Mouse (Mus musculus): ENCODE measurements at regions not wholly inside any gene's neighbourhood (a gene's known extent, or its start where the extent isn't known, plus 50 kb on each side); places are given as distances from the start of the nearest gene placed in this dataset.
A peak's percentile ranks its signal among the peaks of the same experiment; 100 is the strongest.

DNA sequence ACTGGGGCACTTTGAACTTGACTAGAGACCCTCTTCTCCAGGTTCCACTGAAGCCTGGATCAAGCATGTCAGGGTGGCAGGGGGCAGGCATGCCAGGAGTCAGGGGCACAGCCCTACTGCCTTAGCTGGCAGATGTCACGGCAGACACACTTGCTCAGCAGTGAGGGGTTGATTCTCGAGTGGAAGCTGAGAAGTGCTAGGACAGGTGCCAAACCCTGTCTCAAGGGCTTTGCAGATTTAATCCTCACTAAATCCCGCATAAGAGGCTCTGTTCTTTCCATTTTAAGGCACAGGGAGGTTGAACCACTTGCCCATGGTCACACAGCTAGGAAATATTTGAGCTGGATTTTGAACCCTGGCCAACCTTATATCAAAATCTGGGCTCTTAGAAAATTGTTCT, 223.5 kb upstream of the Mvb12b start:
- no peak for DNase-seq

DNA sequence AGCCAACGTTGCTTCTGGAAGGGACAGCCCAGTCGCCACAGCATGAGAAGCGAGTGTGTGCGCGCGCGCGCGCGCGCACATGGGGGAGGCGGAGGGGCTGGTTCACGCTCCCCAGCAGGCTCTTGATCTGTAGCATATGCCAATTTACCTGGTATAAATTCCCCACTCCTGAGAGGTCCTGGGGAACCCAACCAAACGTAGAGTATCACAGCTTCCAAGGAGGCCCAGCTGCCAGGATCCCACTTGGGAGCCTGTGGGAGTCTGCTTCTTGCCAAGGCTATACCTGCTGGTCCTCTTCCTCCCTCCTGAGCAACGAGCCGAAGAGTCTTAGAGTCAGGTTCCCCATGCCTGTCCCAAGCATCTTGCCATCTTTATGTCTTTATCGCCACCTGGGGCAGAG, 222.8 kb upstream of the Mvb12b start:
- DNase-seq = no peak

DNA sequence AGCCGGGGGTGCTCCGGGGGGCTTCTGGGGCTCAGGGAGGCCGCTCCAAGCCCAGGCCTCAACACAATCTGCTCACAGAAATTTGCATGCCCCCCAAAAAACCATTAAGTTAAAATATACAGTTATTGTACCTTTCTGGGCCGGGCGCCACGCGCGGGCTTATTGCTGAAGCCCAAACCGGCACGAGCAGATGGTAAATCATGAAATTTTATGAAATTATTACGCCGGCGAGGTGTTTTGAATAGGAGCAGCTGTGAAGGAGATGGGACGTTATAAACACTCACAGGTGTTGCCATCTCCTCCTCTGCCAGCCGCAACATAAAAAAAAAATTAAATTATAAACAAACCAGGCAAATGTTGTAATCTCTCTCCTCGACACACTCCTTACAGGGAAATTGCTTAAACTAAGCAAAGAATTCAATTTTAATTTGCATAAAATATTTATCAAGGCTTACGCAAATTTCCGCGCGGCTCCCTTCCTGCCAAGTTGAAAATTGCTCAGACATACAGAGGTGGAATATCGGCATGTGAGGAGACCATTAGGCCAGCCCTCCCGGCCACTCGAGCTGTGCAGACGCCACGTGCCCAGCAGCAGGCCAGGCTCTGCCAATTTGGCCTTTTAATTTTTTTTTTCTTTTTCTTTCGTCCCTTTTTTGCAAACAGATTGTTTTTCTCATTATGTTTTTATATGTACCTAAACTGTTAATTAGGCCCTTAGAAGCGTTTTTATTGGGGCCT, 220.0 kb upstream of the Mvb12b start:
- DNase-seq = peak in 1 of 2 experiments; percentile 32

DNA sequence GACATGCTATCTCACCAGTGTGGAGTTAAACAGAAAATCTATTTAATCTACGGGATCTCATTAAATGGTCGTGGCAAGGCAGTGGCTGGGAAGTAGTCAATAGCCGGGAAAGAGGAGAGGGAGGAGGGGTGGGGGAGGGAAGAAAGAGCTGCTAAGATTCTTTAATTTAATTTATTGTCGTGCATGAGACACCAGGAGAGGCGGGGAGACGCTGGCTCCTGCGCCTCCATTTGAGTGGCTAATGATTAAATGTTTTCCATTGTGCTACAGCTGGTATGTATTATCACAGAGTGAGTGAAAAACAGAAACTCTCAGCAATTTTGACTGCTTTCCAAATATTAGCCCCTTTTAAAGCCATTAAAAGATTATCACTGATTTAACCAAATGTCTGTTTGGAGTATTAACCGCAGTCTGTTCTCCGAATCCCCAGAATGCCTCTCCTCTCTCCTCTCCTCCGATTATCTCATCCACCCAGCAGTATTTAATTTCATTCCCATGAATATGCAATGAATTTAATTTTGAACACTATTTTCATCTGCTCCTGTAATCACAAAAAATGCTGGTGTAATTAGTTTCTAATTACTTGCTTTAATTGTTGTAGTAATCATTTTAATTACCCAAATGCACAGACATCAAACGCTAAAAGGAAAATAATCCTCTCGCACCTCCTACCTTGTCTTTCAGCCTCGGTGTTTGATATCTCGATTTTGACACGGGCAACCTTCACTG, 219.3 kb upstream of the Mvb12b start:
- no peak for DNase-seq

DNA sequence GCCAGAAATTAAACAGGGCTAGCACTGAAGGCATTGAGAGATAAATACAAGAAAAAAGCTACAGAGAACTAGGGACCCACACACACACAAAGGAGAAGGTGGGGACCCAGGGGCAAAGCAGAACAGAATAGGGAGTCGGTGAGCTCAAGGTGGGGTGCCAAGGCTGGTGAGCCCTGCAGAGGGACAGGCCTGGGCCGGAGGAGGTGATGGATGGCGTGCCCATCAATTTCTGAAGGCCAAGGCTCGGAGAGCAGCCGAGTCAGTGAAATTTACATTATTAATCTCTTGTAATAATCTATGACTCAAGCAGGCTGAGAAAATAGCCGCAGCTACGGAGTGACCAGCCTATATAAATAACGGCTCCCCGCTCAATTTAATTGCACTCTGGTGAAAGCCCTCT, 218.5 kb upstream of the Mvb12b start:
- no peak for DNase-seq

DNA sequence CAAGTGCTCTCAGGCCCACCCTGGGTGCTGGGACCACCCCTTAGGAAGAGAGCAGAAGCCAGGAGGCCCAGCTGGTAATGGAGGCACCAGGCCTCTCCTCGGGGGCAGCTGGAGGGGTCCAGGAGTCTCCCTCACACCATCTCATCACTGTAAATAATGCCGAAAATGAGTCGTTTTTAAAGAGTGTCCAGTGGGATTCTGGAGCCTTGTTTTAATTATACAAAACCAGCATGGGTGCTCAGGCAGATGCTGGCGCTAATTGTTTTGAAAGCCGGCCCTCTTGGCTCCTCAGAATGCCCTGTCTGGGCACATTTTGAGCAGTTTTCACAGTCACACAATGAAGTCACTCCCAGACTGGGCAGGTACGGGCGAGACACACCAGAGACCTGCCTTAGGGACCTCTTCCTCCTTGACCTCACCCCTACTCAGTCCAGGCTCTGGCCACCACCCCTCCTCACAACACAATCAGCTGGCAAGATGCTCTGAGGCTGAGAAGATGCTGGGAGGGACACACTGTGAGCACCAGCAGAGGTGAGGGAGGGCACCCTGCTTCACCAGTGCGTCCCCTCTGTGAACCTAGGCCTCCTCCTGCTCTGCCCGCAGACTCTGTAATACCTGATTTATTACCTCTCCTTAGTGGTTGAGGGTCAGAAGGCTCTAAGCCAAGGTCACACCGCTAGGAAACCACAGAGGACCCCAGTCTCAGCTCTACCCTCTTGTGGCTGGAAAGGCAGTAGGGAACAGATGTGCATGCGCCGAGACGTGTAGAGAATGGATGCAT, 217.7 kb upstream of the Mvb12b start:
- DNase-seq = no peak

DNA sequence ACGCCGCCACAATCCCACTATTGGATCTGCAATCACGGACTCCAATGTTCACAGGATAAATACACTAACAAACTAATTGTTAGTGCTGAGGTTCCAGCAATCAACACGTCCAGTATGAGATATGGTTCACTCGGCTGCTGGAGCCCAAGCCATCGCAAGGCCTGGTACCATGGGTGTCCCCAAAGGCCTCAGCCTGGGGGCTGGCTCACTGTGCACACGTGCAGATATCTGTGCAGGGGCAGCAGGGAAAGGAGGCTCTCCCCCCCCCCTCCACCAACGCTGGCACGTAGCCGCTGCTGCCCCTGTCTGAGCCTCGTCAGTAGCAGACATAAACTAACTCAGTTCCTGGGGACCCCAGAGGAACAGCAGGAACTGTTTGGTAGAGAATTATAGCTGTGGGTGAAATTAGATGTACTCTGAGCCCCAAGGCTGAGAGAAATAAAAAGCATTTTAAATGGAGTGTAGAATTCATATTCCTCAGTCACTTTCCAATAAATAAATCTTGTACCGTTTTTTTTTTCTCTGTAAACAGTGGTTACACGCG, 210.3 kb upstream of the Mvb12b start:
- DNase-seq = no peak

DNA sequence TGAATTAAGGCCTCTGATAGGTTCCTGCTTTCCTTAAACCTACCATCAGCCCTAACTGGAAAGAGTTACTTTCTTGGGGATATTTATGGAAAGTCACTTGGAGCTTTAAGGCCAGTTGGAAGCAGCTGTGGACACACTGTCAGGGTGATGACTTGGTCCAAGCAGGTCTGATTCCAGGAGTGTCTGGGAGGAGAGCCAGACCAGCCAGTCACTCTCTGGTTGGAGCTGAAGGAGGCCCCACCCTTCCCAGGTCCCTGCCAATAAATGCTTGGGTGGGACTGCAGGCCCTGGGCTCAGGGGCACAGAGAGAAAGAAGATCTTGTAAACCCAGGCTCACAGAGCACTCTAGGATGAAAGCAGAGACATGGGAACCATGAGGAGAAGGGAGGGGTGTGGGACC, 208.8 kb upstream of the Mvb12b start:
- peak in 1 of 2 experiments; percentile 25 for DNase-seq

DNA sequence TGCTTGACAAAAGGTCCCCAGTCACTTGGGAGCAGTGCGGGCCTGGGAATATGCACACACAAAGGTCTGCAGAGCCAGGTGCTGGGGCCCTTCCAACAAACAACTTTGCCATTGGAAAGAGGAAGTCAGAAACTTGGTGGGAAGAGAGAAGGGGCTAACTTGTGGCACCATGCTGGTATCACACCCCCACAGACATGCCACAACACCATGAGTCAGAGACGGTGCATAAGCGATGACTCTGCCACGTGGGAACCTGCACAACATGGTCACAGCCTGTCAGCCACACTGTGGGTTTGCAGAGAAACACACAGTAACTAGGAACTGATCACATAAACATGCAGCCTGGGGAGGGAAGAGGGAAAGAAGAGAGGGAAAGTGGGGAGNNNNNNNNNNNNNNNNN, 201.1 kb upstream of the Mvb12b start:
- DNase-seq = no peak

DNA sequence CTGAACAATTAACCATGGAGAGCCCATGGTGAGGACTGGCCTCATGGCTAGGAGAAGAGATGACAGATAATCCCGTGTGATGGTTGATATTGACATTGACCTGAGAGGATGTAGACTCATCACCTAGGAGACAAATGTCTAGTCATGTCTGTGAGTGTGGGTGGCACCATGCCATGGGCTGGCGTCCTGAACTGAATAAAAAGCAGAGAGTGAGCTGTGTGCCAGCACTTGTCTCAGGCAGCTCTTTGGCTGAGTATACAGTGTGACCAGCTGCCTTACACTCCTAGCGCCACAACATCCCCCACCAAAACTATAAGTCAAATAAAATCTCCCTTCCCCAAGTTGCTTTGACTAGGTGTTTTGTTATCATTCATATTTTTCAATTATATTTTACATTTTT, 198.4 kb upstream of the Mvb12b start:
- DNase-seq = no peak

DNA sequence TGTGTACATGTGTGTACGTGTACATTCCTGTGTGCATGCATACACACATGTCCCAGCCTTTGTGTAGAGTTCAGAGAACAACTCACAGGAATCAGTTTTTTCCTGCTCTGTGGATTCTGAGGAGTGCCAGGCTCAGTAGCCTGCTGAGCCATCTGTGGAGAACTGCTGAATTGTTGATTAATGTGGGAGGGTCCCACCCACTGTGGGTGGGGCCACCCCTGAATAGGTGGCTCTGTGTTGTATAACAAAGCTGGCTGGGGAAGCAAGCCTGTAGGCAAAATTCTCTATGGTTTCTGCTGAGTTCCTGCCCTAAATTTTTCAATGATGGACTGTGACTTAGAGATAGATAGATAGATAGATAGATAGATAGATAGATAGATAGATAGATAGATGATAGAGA, 196.8 kb upstream of the Mvb12b start:
- DNase-seq = no peak

DNA sequence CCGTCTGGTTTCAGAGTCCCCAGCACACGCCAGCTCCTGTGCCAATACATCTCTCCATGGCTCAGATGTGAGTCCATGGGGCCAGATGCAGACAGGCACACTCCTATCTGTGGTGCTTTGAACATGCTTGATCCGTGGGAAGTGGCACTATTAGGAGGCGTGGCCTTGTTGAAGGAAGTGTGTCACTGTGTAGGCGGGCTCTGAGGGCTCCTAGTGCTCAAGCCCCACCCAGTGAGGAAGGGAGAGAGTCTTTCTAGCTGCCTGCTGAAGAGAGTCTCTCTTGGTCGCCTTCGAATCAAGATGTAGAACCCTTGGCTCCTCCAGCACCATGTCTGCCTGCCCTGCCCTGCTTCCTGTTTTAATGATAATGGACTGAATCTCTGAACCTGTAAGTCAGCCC, 194.7 kb upstream of the Mvb12b start:
- no peak for DNase-seq

DNA sequence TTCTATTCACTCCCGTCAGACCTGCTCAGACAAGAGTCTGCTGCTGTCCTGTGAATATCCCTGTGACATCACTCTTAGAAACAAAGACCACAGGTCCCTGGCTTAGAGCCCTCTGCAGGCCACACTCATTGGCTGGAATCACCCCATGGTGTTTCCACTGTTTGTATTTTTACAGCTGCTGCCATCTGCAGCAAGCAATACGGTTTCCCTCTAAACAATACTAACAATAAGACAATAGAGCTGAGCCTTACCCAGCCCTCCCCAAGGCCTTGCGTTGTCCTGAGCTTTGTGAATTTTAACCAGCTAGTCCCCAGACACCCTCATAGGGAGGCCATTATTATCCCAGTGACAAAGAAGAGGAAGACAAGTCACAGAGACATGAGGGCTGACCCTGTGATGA, 192.4 kb upstream of the Mvb12b start:
- no peak for DNase-seq

DNA sequence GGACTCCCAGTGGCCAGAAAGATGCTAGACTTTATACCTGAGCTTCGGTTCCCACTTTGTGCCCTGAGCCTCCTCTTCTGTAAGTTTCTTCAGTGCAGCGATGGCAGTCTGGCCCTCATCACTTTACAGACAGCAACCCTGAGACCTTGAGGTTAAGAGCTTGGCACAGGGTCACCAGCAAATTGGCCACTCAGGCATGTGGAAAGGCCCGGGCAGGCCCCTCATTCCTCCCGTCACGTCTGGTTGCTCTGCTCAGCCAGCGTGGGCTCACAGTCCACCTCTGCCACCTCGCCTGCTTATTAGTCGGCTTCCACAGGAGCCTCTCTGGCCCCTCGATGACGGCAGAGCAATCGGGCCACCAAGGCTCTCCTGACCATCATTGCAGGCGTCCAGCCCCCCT, 191.5 kb upstream of the Mvb12b start:
- DNase-seq = no peak

DNA sequence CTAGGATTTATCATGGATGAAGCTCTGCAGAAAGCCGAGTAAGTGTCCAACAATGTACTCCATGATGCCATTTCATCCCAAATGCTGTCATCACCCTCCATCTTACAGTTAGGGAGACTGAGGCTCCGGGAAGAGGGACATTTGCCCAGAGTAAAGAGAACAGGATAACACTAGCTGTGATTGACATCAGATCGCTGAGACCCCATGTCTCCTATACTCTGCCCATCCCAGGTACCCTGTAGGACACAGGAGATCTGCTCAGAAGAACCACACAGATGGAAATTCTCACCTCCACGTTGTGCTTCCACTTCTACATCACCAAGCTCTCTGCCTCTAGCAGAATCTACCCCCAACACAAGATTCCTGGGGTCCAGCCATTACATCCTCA, 191.1 kb upstream of the Mvb12b start:
- DNase-seq = no peak

DNA sequence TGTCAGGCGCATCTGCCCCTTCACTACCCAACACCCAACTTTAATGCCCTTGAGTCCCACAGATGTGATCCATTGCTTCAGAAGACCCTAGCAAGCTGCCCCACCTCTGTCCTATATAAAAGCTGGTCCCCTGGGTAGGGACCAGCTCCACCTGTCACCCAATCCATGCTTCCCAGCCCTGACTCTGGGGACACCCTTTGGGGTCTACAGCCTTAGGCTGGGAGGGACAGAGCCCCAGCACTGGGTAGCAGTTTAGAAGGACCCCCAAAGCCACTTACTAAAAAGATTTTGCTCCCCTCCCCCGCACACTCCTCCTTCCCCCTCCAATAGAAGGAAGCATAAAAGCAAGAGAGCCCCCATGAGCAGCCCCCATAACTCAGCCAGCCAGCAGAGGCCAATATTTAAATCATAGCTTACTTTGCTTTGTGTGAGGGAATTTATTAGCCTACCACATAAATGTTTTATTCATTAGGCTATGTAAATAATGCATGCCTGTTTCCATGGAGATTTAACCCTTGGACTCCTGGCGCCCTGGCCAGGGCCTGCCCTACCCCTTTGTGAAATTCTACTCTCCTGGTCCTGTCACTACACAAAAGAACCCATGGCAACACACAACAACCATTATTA, 190.6 kb upstream of the Mvb12b start:
- DNase-seq = no peak

DNA sequence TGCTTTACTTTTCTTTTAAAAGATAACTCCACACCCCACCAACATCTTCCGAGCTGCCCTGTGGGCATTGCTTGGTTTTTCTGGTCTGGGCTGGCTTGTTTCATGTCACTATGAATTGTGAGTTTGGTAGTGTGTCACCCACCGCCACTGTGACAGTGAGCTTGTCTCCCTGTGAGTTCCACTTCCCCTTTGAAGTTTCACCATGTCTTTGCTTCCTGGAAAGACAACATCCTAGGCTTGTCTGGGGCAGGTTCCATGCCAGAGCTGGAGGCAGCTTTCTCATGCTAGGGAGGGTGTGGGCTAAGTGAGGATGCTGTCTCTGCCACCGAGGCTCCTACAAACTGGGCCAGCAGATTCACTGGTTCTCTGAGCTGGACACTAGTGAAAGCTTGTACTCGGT, 188.6 kb upstream of the Mvb12b start:
- no peak for DNase-seq

DNA sequence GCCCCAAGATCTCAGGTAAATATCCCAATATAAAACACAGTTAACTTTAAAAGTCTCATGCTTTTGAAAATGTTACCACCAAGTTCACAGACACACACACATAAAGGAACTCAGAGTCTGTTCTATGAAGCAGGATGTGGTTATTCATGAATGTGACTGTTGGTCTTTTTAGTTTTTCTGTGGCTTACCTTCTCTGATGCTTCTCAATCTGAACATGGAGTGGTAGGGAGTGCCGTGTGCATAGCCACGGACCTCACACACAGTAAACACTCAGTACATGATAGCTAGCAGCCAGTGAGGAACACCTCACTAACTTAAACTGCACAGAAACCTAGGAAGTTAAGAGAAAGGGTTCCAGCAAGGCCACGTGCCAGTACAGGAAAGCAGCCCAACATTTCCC, 186.3 kb upstream of the Mvb12b start:
- DNase-seq = no peak

DNA sequence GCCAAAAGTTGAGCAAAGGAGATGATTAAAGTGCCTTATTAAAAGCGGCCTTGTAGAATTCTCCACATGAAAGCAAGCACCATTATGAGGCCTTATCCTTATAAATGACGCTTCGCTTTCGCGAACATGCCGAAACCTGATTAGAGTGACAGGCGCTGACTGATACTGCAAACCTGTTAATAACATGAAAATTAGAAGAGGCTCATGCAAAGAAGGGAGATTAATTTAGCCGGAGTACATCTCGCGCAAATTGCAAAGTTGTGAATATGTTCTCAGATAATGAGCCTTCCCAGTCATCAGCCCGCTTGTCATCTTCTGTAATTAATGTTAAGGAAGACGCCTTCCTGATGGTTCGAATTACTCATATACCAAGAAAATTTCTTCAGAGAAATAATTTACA, 177.8 kb upstream of the Mvb12b start:
- no peak for DNase-seq

DNA sequence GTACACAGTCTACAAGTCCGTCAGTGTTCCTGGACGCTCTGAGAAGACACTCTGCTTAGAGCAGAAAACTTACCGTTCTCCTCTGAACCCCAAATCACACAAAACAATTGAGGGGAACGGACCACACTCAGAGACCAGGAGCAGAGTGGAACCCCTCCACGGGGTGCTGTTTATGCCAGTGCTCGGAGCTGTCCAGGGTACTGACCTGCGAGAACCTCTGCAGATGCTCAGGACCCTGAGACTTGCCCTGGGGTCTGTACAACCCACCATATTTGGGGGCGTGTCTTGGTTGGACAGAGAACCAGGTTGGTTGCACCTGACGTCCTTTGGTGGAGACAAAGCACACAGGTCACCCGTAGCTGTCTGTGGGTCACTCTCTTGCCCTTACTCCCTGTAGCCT, 177.3 kb upstream of the Mvb12b start:
- DNase-seq = peak; percentile 26 to 29

DNA sequence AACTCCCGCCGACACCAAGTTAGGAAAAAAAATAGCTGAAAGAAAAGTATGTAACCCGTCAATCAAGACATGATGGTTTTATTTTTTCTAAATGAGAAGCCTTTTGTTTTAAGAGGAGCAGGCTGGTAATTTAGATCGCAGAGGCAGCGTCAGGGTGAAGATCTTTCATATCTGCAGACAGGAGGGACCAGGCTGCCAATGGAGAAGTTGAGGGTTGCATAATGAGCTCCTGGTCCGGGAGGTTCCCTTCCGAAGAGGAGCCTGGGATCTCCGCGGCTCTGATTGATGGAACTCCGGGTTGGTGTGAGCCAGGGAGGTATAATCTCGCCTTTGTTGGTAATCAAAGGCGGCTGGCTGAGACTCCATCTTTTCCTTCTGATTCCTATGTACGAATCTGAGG, 168.8 kb upstream of the Mvb12b start:
- no peak for DNase-seq

DNA sequence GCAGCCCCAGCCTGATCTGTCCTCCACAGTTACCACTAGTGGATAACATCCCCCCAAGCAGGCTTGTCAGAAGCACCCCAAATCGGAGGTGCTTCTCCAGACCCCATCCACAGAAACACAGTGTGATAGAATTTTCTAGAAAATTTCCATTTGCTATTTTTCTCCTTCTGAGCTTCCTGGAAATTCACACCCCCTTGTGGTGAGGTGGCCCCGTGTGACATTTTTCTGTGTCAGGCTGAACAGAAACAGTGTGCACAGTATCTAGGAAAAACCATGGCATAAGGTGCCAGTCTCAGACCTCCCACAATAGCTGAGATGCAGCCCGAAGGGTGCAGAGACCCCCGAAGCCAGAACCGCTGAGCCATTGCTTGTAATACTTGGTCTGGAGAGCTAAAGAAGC, 155.3 kb upstream of the Mvb12b start:
- DNase-seq = no peak

DNA sequence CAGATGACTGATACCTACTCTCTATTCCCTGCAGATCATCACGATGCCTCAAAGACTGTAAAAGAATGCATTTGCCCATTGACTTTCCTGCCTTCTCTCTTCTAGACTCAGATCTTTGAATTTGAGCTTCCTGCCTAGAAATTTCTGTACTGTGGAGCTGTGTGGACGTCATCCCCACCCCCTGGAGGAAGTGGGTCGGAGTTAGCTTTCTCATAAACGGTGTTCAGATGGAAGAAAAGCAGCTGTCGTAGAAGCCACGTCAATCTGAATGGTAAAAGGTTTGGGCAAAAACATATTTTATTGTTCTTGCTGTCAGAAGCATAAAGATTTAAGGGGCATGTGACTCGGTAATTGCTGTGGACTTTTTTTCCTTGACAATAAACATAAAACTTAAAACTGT, 154.6 kb upstream of the Mvb12b start:
- DNase-seq = no peak

All from lung, postnatal 4 days (tissue).